Mouse (Mus musculus) erythroblast, embryonic 14.5 days (primary cell): ENCODE results near the gene Pigc.

Experiments
- GATA1 ChIP-seq: IDR thresholded peaks from 2 replicates; pipeline ENCODE4 v1.6.1; 2012; ENCODE audit warnings: low read length, inconsistent platforms, mixed read lengths
- TAL1 ChIP-seq: IDR thresholded peaks from 3 replicates; pipeline ENCODE4 v1.6.1; 2012; ENCODE audit warnings: low read length, inconsistent platforms, mixed read lengths

- no peak for TF ChIP-seq TAL1
- TF ChIP-seq GATA1, result no peak
Measured at GRCm38 (mm10) chr1:162001328-162001727, 32.3 kb downstream of the Pigc start.
